16 mouse cellular contexts compared by ENCODE assay signal in the genomic region with DNA sequence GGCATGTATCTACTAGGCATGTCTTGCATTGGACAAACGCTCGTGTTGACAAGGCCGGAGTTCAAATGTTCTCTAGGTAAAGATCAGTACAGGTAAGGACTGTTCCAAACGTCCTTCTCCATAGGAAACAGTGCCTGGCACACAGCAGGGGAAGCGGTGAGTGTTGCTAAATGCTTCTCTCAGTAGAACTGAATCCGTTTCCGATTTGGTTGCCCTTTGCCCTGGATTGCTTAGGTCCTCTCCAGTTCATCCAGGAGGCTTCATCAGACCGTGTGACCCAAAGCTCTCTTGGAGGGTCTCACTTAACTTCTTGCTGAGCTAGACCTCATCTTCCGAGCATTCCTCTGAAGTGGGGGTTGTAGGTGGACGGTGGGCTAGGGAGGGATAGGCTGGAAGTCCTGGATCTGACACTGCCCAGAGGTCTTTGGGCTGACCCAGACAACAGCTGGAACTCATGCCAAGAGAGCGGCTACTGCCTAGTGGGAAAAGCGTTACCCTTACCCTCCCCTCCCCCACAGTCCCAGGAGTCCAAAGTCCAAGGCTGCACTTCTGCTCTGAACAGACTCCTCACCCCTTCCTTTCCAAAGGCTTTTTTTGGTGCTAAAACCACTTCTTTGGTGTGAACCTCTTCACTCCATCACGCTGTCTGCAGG. TPM values are rescaled to one million over a fixed set of nuclear protein-coding genes. Genes with fewer than 3 reads are reported as not detected.
DNase-seq lines count a peak whose midpoint lies in the region; ATAC-seq and TF ChIP-seq lines count a peak whose summit lies in the region.
"Had no signal": no experiment of that assay in that cellular context is flagged by ENCODE, and none has a peak within 500 bp of the region (broad histone marks: within the 10 kb centered on the region; RNA-seq: fewer than 3 reads in every experiment).

No protein-coding gene starts in this region.

- H3K27me3 ChIP-seq in liver, adult 2 months (ENCODE audit: control insufficient read depth, insufficient read depth, low read length) = no peaks in the 10 kb centered on the region
- no peaks in the 10 kb centered on the region for H3K27me3 ChIP-seq in intestine, embryonic 15.5 days (replicated peaks)
- H3K27me3 ChIP-seq in kidney, postnatal 0 days (ENCODE audit: insufficient read depth, low read length) = no peaks in the 10 kb centered on the region
- no peaks in the 10 kb centered on the region for H3K27me3 ChIP-seq in liver, postnatal 0 days (ENCODE audit: insufficient read depth, low read length)
- H3K27me3 ChIP-seq: neural tube, embryonic 15.5 days had no signal

- TF ChIP-seq EP300 in liver, postnatal 0 days (IDR thresholded peaks at IDR 0.05; ENCODE audit: low read depth) = peak; percentile 51

- peak; percentile 98 for DNase-seq in liver, adult 2 months (ENCODE audit: extremely low read depth, low read depth, low spot score)
- DNase-seq in liver (no peak), MN1 (ENCODE audit: low spot score) (no peak)
- no peak for DNase-seq in kidney, postnatal 0 days (ENCODE audit: low spot score)
- DNase-seq in liver, postnatal 0 days = peak; percentile 80
- DNase-seq in spleen, adult 18-20 months = no peak
- no peak for DNase-seq in left cerebral cortex, adult 8-10 months (ENCODE audit: low spot score in 2 of 2)
- DNase-seq: B cell, adult 2 months; cerebellum, postnatal 36 days; forebrain, postnatal 0 days; gastrocnemius, postnatal 10 days had no signal

- no peaks in the 10 kb centered on the region for H3K36me3 ChIP-seq in liver, adult 2 months (ENCODE audit: control insufficient read depth, insufficient read depth, low read length)
- no peaks in the 10 kb centered on the region for H3K36me3 ChIP-seq in intestine, embryonic 15.5 days
- H3K36me3 ChIP-seq in kidney, postnatal 0 days (ENCODE audit: insufficient read depth, low read length) = no peaks in the 10 kb centered on the region
- H3K36me3 ChIP-seq in liver, postnatal 0 days (replicated peaks; ENCODE audit: insufficient read depth, low read length) = no peaks in the 10 kb centered on the region
- H3K36me3 ChIP-seq: midbrain, embryonic 10.5 days; neural tube, embryonic 15.5 days had no signal

- peak; percentile 61; the same call in 1 of the 2 replicates for ATAC-seq in intestine, embryonic 15.5 days
- ATAC-seq in kidney, postnatal 0 days (replicated peaks; ENCODE audit: low FRiP score, low read depth) = peak; percentile 65; the same call in 1 of the 2 replicates
- peak; percentile 90 for ATAC-seq in liver, postnatal 0 days
- ATAC-seq: forebrain, postnatal 0 days; hindbrain, embryonic 16.5 days had no signal

- no peak for TF ChIP-seq POLR2A in liver, adult 2 months (IDR thresholded peaks at IDR 0.05; ENCODE audit: extremely low read depth, insufficient read depth, low read length)

- H3K4me3 ChIP-seq in liver, adult 2 months (ENCODE audit: insufficient read depth, low read depth, low read length) = no peak overlapping the region
- H3K4me3 ChIP-seq in intestine, embryonic 15.5 days (replicated peaks) = no peak overlapping the region
- H3K4me3 ChIP-seq in kidney, postnatal 0 days (replicated peaks; ENCODE audit: low read depth, low read length) = no peak overlapping the region
- H3K4me3 ChIP-seq in liver, postnatal 0 days (ENCODE audit: low read depth, low read length) = no peak overlapping the region
- H3K4me3 ChIP-seq: layer of hippocampus, adult 2 months; midbrain, embryonic 10.5 days; neural tube, embryonic 15.5 days had no signal

- H3K4me2 ChIP-seq in intestine, embryonic 15.5 days (replicated peaks) = no peak overlapping the region
- no peak overlapping the region for H3K4me2 ChIP-seq in kidney, postnatal 0 days (ENCODE audit: low read length)
- H3K4me2 ChIP-seq in liver, postnatal 0 days (ENCODE audit: low read depth, low read length) = no peak overlapping the region
- H3K4me2 ChIP-seq: neural tube, embryonic 15.5 days had no signal

- H3K9ac ChIP-seq in liver, adult 2 months (ENCODE audit: low read depth, low read length) = no peak overlapping the region
- H3K9ac ChIP-seq in intestine, embryonic 15.5 days = no peak overlapping the region
- H3K9ac ChIP-seq in kidney, postnatal 0 days (ENCODE audit: low read depth, low read length) = no peak overlapping the region
- peak overlapping the region; percentile 44 for H3K9ac ChIP-seq in liver, postnatal 0 days (replicated peaks)
- H3K9ac ChIP-seq: forebrain, postnatal 0 days; neural tube, embryonic 15.5 days had no signal

- 9% methylated on average over 13 of the region's 13 CpGs for WGBS in liver, adult 2 months
- WGBS in intestine, embryonic 15.5 days = 63% methylated on average over 13 of the region's 13 CpGs
- WGBS in kidney, postnatal 0 days = 64% methylated on average over 13 of the region's 13 CpGs
- WGBS in liver, postnatal 0 days (ENCODE audit: insufficient replicate concordance) = 59% methylated on average over 13 of the region's 13 CpGs

- no peak for TF ChIP-seq CTCF in liver, adult 2 months (IDR thresholded peaks at IDR 0.05; ENCODE audit: low read depth, low read length)
- TF ChIP-seq CTCF in kidney, postnatal 0 days (IDR thresholded peaks at IDR 0.05; ENCODE audit: low read depth) = no peak
- TF ChIP-seq CTCF in liver, postnatal 0 days (IDR thresholded peaks at IDR 0.05; ENCODE audit: low read depth) = no peak

- H3K79me2 ChIP-seq in liver, adult 2 months (ENCODE audit: control insufficient read depth, insufficient read depth, low read length) = no peaks in the 10 kb centered on the region

- H3K27ac ChIP-seq in liver, adult 2 months (replicated peaks; ENCODE audit: insufficient read depth, low read depth, low read length) = peak overlapping the region; percentile 79
- H3K27ac ChIP-seq in intestine, embryonic 15.5 days = no peak overlapping the region
- H3K27ac ChIP-seq in kidney, postnatal 0 days = peak overlapping the region; percentile 6; the same call in 1 of the 2 replicates
- peak overlapping the region; percentile 91 for H3K27ac ChIP-seq in liver, postnatal 0 days (ENCODE audit: low read depth)
- H3K27ac ChIP-seq: layer of hippocampus, adult 2 months; midbrain, embryonic 10.5 days; neural tube, embryonic 15.5 days had no signal

- peaks cover 17% of the 10 kb centered on the region for H3K4me1 ChIP-seq in liver, adult 2 months (ENCODE audit: control insufficient read depth, insufficient read depth, low read length)
- peaks cover 3% of the 10 kb centered on the region; the same call in 1 of the 2 replicates for H3K4me1 ChIP-seq in intestine, embryonic 15.5 days (replicated peaks)
- no peaks in the 10 kb centered on the region for H3K4me1 ChIP-seq in kidney, postnatal 0 days (replicated peaks; ENCODE audit: insufficient read depth, low read length)
- peaks cover 1% of the 10 kb centered on the region; the same call in 1 of the 2 replicates for H3K4me1 ChIP-seq in liver, postnatal 0 days (ENCODE audit: insufficient read depth)
- H3K4me1 ChIP-seq: neural tube, embryonic 15.5 days had no signal

- no peaks in the 10 kb centered on the region for H3K9me3 ChIP-seq in intestine, embryonic 15.5 days
- H3K9me3 ChIP-seq in kidney, postnatal 0 days (replicated peaks; ENCODE audit: low read length) = no peaks in the 10 kb centered on the region
- H3K9me3 ChIP-seq in liver, postnatal 0 days (ENCODE audit: low read length) = no peaks in the 10 kb centered on the region
- H3K9me3 ChIP-seq: midbrain, embryonic 10.5 days; neural tube, embryonic 15.5 days had no signal

RNA-seq across cellular contexts. Expression of gene Med18, which starts 19.4 kb away (rescaled TPM):
- 3.8 TPM in 2 replicates for total RNA-seq in liver, adult 2 months (2014; rRNA removed)
- 1.0 and 1.4 TPM in 2 replicates for polyA plus RNA-seq in liver, adult 2 months (2012; rRNA removed)
- polyA plus RNA-seq in intestine, embryonic 15.5 days (2015; fragmentation: Nextera tagmentation; extraction: Ambion mirVana) = 18.9 and 21.3 TPM in 2 replicates
- polyA plus RNA-seq in kidney, postnatal 0 days (2015; fragmentation: Nextera tagmentation; extraction: Ambion mirVana) = 20.9 and 22.1 TPM in 2 replicates
- polyA plus RNA-seq in liver, postnatal 0 days (2015; fragmentation: Nextera tagmentation; extraction: Ambion mirVana) = 8.0 and 10.1 TPM in 2 replicates
- 10 to 100 TPM in 2 of 4 experiments, 1 to 10 TPM in 2; 9.2 to 12.0 (median 9.8) TPM for total RNA-seq in left cerebral cortex, adult 8-10 months (2022)

RNA-seq across cellular contexts. Expression of gene Sesn2, which starts 27.2 kb away (rescaled TPM):
- total RNA-seq in liver, adult 2 months (2014; rRNA removed) = 2.7 and 3.6 TPM in 2 replicates
- polyA plus RNA-seq in liver, adult 2 months (2012; rRNA removed) = 5.5 and 6.0 TPM in 2 replicates
- polyA plus RNA-seq in intestine, embryonic 15.5 days (2015; fragmentation: Nextera tagmentation; extraction: Ambion mirVana) = 10.8 and 11.2 TPM in 2 replicates
- polyA plus RNA-seq in kidney, postnatal 0 days (2015; fragmentation: Nextera tagmentation; extraction: Ambion mirVana) = 18.1 and 20.1 TPM in 2 replicates
- 7.3 and 8.7 TPM in 2 replicates for polyA plus RNA-seq in liver, postnatal 0 days (2015; fragmentation: Nextera tagmentation; extraction: Ambion mirVana)
- total RNA-seq in left cerebral cortex, adult 8-10 months (2022) = 10 to 100 TPM in 2 of 4 experiments, 1 to 10 TPM in 2; 9.7 to 12.3 (median 10.1) TPM

RNA-seq across cellular contexts. Expression of gene Atpif1, which starts 50.4 kb away (rescaled TPM):
- total RNA-seq in liver, adult 2 months (2014; rRNA removed) = 59.5 and 87.1 TPM in 2 replicates
- 25.9 and 26.2 TPM in 2 replicates for polyA plus RNA-seq in liver, adult 2 months (2012; rRNA removed)
- polyA plus RNA-seq in intestine, embryonic 15.5 days (2015; fragmentation: Nextera tagmentation; extraction: Ambion mirVana) = 1,295 and 1,316 TPM in 2 replicates
- polyA plus RNA-seq in kidney, postnatal 0 days (2015; fragmentation: Nextera tagmentation; extraction: Ambion mirVana) = 1,652 and 1,801 TPM in 2 replicates
- polyA plus RNA-seq in liver, postnatal 0 days (2015; fragmentation: Nextera tagmentation; extraction: Ambion mirVana) = 935 and 945 TPM in 2 replicates
- total RNA-seq in left cerebral cortex, adult 8-10 months (2022) = 100 to 1,000 TPM; 377 to 510 (median 435) TPM

RNA-seq across cellular contexts. Expression of gene Dnajc8, which starts 52.3 kb away (rescaled TPM):
- total RNA-seq in liver, adult 2 months (2014; rRNA removed) = 17.0 and 26.1 TPM in 2 replicates
- 9.7 and 10.4 TPM in 2 replicates for polyA plus RNA-seq in liver, adult 2 months (2012; rRNA removed)
- 138 and 154 TPM in 2 replicates for polyA plus RNA-seq in intestine, embryonic 15.5 days (2015; fragmentation: Nextera tagmentation; extraction: Ambion mirVana)
- polyA plus RNA-seq in kidney, postnatal 0 days (2015; fragmentation: Nextera tagmentation; extraction: Ambion mirVana) = 162 and 170 TPM in 2 replicates
- polyA plus RNA-seq in liver, postnatal 0 days (2015; fragmentation: Nextera tagmentation; extraction: Ambion mirVana) = 70.7 and 71.5 TPM in 2 replicates
- total RNA-seq in left cerebral cortex, adult 8-10 months (2022) = 100 to 1,000 TPM in 2 of 4 experiments, 10 to 100 TPM in 2; 97.8 to 114 (median 101) TPM

Comparison
In these comparisons a context has a peak if more than half of its experiments do, and no peak if none do; other contexts are left out.
1. DNase-seq: peak in liver, adult 2 months (single experiment) and liver, postnatal 0 days (single experiment); none in liver (single experiment), kidney, postnatal 0 days (single experiment), MN1 (single experiment), spleen, adult 18-20 months (0 of 2) and left cerebral cortex, adult 8-10 months (0 of 2).
2. RNA of gene Atpif1, which starts 50.4 kb away (polyA plus RNA-seq): 1,652 to 1,801 TPM in kidney, postnatal 0 days, 1,295 to 1,316 TPM in intestine, embryonic 15.5 days and 935 to 945 TPM in liver, postnatal 0 days; 25.9 to 26.2 TPM in liver, adult 2 months; every median in the first group is over 10 times any median in the second.
3. Peak in every context shown above with its lines, with median percentiles within 50 percentile points of each other: ATAC-seq.